Mouse (Mus musculus) MEL (cell line): Measurements from ENCODE around the gene Tapbpl.

ENCODE experiments used
- CHD1 ChIP-seq: IDR thresholded peaks from 2 replicates; pipeline ENCODE4 v1.6.1; 2012; ENCODE audit warnings: low read depth, mild to moderate bottlenecking, inconsistent platforms, low read length, improper control_type of control experiment
- HCFC1 ChIP-seq: IDR thresholded peaks from 2 replicates; pipeline ENCODE4 v1.6.1; 2012; ENCODE audit warnings: low read depth, mild to moderate bottlenecking, inconsistent platforms, low read length, improper control_type of control experiment, moderate library complexity
- JUND ChIP-seq: IDR thresholded peaks from 2 replicates; pipeline ENCODE4 v1.6.1; 2011; ENCODE audit warnings: low read depth, mild to moderate bottlenecking, improper control_type of control experiment, low read length

DNA sequence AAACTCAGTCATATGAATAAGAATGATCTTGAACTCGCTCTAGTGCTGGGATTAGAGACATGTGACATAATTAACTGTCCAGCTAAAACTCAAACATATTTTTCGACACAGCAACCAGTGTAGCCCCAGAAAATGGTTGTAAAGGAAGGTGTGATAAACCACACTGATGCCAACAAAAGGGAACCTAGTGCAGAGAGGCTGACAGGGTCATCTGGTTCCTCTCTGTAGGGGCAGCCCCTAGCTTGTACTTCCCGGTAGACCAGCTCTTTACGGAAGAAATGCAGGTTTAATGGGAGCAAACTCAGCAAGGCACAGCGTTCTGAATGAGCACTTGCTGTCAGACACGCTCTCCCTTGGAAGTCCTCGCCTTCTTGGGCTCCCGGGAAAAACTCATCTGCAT, 48.1 kb upstream of the Tapbpl start:
- TF ChIP-seq JUND: no peak
- no peak for TF ChIP-seq CHD1
- TF ChIP-seq HCFC1: no peak
